Mouse (Mus musculus) R1 (cell line): Measurements from ENCODE around the gene Lrg1.

ENCODE experiments used
- DNase-seq: peaks from one replicate; pipeline ENCODE4 v3.0.0-alpha.2; 2018; ENCODE audit warnings: low read depth, low spot score

Lrg1 gene

DNA sequence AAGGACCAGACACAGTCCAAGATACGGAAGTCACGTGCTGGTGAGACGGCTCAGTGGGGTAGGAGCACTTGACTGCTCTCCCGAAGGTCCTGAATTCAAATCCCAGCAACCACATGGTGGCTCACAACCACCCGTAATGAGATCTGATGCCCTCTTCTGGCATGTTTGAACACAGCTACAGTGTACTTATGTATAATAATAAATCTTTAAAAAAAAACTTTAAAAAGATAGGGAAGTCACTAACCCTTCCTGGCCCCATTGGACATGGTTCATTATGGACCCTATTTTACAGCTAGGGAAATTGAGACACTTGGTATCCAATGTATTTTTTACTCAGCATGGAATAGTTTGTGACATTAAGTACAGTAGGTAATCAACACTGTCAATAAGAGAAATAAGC is 44.3 kb downstream of the Lrg1 start:
- DNase-seq = no peak

DNA sequence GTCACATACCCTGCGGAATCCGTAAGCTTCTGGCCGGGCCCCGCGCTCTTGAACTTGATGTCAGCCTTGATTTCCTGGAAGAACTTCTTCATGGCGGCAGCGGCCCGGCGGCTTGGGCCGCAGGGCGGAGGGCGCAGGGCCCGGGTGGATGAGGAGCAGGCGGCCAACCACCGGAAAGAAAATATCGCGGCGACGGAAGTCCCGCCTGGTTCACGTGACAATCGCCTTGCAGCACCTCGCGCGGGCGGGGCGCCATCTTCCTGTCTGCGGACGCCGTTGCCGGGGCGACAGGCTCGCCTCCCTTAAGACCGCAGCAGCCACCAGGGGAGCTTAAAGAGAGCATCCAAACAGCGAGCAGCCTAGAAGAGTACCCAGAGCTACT is 47.0 kb downstream of the Lrg1 start, which contains the start of gene Ubxn6:
Gene Ubxn6 (minus strand): TSS at position 202 of the 382 bp plus-strand sequence.
- peak; percentile 98 for DNase-seq

DNA sequence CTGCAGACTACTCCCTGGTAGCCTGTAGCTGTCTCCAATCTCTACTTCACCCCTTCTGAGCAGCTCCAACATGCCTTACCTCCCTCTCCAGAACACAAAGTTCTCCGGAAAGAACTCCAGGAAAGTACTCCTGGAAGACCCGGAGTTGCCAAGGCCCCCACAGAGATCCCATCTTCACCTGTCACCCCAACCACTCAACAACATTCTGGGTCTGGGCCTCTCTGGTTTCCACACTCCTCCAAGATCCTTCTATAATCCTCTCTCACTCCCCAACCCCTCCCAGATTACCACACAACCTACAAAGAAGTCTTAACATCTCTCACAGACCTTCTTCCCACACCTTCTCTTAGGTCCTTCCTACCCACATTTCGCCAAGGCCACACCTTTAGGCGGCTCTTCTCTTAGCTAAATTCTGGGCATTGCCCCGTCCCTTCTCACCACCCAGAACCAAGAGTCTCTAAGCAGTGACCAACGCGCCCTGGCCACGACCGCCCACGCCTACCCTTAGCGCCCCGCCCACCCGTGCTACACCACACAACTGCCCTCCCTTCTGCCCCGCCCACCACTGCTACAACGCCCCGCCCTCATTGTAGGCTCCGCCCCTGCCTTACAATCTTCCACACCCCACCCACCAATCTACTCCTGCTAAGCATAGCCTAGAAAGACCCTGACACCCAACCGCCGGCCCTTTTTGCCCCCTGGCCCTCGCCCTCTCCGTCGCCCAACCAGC is 47.5 kb downstream of the Lrg1 start:
- peak; percentile 93 for DNase-seq

DNA sequence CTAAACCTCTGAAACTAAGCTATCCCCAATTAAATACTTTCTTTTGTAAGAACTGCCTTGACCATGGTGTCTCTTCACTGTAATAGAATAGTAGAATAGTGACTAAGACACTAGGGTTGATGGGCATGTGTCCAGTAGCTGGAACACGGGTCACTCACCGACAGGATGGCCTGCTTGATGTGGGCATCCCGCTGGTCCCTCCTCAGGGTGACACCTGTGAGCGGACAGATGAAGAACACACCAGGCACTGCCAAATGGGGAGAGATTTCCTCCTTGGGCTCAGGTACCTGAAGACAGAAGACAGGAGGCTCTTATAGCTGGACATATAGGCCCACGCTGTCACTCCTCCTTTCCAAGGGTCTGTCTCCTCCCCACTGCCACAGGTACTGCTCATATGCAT is 49.6 kb downstream of the Lrg1 start:
- DNase-seq = no peak

GRCm38 (mm10) chr17:56071126-56071525 is 50.7 kb downstream of the Lrg1 start:
- DNase-seq = no peak
